Mouse (Mus musculus) embryo, embryonic 11 days (tissue): ENCODE measurements at regions not wholly inside any gene's neighbourhood (a gene's known extent, or its start where the extent isn't known, plus 50 kb on each side); places are given as distances from the start of the nearest gene placed in this dataset.
A peak's percentile ranks its signal among the peaks of the same experiment; 100 is the strongest.

Experiments used
- DNase-seq: peaks from one replicate; pipeline ENCODE4 v3.0.0-alpha.2; 2015

GRCm38 (mm10) chr2:51073040-51073594 is 75.8 kb downstream of the Rnd3 start:
- DNase-seq = no peak

- DNase-seq = no peak
These were observed 76.5 kb downstream of the Rnd3 start for GRCm38 (mm10) chr2:51072346-51072885.

- DNase-seq = no peak
These were observed 78.0 kb downstream of the Rnd3 start for GRCm38 (mm10) chr2:51070902-51071301.

GRCm38 (mm10) chr2:51066423-51066831 is 82.5 kb downstream of the Rnd3 start:
- peak; percentile 80 for DNase-seq

- no peak for DNase-seq
These were observed 83.1 kb downstream of the Rnd3 start for GRCm38 (mm10) chr2:51065821-51066220.

- DNase-seq = no peak
These were observed 84.1 kb downstream of the Rnd3 start for GRCm38 (mm10) chr2:51064821-51065220.

- no peak for DNase-seq
These were observed 86.9 kb downstream of the Rnd3 start for GRCm38 (mm10) chr2:51062049-51062448.

- no peak for DNase-seq
These were observed 90.8 kb downstream of the Rnd3 start for GRCm38 (mm10) chr2:51058158-51058557.

GRCm38 (mm10) chr2:51056141-51056731 is 92.7 kb downstream of the Rnd3 start:
- DNase-seq = peak; percentile 71

GRCm38 (mm10) chr2:51055339-51055738 is 93.6 kb downstream of the Rnd3 start:
- DNase-seq = no peak

GRCm38 (mm10) chr2:51049834-51050170 is 99.1 kb downstream of the Rnd3 start:
- DNase-seq = no peak

GRCm38 (mm10) chr2:51049101-51049833 is 99.6 kb downstream of the Rnd3 start:
- DNase-seq = no peak

- no peak for DNase-seq
These were observed 101.4 kb downstream of the Rnd3 start for GRCm38 (mm10) chr2:51047520-51047919.

- DNase-seq = no peak
These were observed 103.3 kb downstream of the Rnd3 start for GRCm38 (mm10) chr2:51045626-51046025.

GRCm38 (mm10) chr2:51041101-51041500 is 107.8 kb downstream of the Rnd3 start:
- no peak for DNase-seq

GRCm38 (mm10) chr2:51038685-51039084 is 110.2 kb downstream of the Rnd3 start:
- DNase-seq = no peak

- DNase-seq = no peak
These were observed 111.9 kb downstream of the Rnd3 start for GRCm38 (mm10) chr2:51036995-51037394.

- peak; percentile 25 for DNase-seq
These were observed 112.6 kb downstream of the Rnd3 start for GRCm38 (mm10) chr2:51036190-51036755.

- no peak for DNase-seq
These were observed 115.0 kb downstream of the Rnd3 start for GRCm38 (mm10) chr2:51033881-51034280.

- no peak for DNase-seq
These were observed 126.4 kb downstream of the Rnd3 start for GRCm38 (mm10) chr2:51022479-51022878.

- no peak for DNase-seq
These were observed 132.8 kb downstream of the Rnd3 start for GRCm38 (mm10) chr2:51016129-51016402.

GRCm38 (mm10) chr2:51015360-51016128 is 133.4 kb downstream of the Rnd3 start:
- no peak for DNase-seq

GRCm38 (mm10) chr2:51014232-51014631 is 134.7 kb downstream of the Rnd3 start:
- no peak for DNase-seq
